Mouse (Mus musculus) heart, adult 11 months (tissue): ENCODE measurements around the gene Cpvl.
A peak's percentile ranks its signal among the peaks of the same experiment; 100 is the strongest.

Source experiments
- DNase-seq: peaks from one replicate; pipeline ENCODE4 v3.0.0; 2022

The Cpvl gene

DNA sequence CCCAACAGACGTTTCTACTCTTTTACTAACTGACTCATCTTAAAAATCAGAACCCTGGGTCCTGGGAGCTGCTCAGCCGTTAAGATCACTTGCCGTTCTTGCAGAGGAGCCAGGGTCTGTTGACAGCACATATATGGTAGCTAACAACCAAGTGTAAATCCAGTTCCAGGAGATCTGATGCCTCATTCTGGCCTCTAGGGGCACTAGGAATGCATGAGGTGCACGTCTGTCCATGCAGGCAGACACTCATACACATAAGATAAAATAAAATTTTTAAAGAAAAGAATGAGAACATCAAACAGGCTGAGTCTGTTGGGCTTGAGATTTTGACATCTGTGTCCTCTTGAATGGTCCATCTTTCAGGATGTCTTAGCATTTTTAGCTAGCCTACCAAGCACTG, 48.6 kb downstream of the Cpvl start:
- no peak for DNase-seq

DNA sequence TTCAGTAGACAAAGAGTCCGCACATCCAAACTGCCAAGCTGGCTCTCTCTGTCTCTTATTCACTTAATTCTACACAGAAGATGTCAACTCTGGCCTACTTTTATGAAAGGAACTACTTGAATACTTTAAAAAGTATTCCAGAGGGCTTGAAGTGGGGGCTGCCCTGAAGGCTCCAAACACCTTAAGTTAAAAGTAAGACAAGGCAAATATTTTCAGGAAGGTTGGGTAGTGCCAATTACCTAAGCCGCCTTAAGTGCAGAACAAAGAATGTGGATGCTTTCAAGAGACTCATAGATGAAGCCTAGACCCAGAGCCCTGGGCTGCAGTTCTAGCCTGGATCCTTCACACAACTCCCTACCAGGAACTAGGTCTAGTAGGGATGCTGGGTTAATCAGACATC, 52.3 kb downstream of the Cpvl start:
- no peak for DNase-seq

DNA sequence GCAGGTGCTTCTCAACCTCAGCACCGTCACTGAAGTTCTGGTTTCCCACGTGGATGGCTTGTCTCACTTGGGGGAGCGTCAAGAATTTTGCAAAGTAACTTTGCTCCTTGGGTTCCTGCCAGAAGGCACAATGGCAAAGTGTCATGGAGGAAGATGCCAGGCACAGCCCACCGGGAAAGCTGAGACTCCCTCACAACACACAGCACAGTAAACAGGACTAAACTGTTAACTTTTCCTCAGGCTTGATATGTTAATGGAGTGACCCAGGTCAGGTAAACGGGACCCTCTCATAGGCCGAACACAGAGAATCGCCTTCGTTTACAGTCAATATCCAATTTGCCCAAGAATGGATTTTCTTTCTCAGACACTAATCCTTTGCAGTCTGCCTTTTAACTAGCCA, 53.3 kb downstream of the Cpvl start:
- DNase-seq = no peak

DNA sequence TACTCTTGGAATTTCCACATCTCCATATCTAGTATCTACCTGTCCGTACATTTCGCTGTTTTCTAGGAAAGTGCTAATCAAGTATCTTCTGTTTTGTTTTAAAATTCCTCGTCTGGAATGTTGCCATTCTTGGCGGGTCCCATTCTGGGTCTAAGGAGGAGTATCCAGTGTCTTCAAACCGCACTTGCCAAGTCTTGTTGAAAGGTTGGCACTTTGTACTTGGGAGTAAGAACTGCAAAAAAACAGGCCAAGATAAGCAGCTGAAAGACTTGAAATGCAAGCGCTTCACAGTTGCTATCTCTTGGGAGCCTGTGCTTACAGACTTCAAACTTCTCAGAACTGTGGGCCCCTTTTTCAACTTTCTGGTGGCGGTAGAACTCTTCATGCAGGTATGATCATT, 58.4 kb downstream of the Cpvl start:
- peak; percentile 18 for DNase-seq

DNA sequence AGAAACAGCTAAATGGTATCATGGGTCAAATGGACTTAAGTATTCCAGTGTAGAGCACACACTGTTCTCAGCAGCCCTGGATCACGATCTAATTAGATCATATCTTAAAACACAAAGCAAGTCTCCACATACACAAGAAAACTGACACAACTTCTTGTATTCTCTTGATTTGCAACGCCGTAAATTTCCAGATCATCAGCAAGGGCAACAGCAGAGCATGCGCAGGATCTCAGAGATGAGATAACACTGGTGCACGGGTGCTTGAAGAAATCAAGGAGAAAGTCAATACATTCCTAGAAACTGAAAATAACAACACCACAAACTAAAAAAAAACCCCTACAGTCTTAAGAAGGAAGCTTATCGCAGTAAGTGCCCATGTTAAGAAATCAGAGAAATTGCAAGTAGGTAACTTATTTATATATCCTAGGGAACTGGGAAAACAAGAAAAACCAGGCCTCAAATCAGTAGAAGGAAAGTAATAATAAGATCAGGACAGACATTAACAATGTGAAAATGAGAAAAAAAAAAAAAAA, 61.4 kb downstream of the Cpvl start:
- DNase-seq = peak; percentile 53

DNA sequence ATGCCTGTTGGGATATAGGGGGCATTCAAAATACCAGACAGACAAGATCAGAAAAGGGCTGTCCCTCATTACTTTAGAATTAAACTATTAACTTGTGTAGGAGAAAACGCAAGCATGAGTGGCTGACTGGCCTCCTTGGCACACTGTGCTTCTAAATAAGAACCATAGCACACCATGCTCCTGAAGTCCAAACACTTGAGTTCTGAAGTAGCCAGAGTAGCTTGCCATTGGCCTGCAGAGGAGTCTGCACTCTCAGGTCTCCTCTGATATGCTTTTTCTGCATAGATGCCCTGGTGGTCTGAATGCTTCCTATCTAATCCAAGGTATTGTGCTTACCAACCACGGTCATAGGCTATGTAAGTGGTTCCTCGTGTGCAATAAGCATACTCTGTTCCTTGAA, 63.1 kb downstream of the Cpvl start:
- DNase-seq = peak; percentile 52

DNA sequence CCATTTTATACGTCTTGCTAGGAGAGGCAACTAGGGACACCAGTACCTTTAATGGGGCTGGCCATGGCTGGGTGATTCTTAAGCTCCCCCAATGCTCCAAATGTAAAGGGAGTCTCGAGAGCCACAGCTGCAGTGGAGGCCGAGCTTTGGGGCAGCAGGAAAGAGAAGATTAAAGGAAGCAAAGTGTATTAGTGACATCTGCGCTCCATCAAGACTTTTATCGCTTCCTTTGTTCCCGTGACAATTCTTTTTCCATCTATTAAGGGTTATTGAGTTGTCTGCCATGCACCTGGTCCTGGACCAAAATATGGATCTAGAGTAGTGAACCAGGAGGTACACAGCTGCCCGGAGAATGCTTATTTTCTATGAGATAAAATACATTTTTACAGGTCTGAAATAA, 65.3 kb downstream of the Cpvl start:
- peak; percentile 74 for DNase-seq

DNA sequence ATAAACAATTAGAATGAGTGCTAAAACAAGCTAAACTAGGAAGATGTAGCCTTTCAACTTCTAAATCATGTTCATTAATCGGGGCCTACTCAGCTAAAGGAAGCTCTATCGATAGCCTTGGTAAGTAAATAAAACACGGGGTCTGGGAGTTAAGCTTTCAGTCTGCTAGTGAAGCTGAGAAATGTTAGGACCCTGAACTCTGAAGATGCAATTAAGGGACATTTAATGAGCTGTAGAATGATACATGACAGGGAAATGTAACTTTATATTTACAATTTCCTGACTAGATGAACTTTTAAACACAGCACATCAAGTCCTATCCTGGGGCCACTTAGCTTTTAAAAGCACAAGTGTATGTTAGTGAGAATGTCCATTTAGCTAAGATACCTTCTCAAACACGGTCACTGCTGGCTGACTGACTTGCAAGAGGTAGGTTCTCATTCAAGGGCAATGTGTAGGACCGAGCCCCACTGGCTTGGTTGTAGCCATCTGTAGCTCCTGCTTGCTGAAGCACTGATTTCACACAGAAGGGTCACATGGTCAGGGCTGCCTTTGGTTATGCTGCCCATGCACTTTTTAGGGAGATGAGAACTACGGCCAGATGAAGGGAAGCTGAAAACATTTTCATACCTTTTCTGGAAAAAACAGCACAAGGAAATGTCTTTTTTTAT, 66.2 kb downstream of the Cpvl start:
- peak; percentile 41 for DNase-seq

DNA sequence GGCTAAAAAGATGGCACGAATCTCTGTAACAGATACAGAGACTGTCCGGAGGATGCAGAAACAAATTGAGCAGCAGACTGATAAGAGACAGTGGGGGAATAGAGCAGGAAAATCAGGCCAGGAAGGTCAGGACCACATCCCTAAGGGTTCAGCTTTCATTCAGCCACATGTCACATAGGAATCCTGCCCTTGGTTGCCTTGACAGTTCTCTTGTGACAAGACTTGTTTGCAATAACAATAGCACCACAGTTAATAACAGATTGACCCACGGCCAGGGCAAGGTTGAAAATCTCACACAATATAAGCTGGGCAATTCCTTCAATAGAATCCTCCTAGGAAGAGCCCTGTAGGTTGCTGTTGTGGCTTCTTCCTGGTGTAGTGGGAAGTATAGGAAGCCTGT, 68.5 kb downstream of the Cpvl start:
- peak; percentile 18 for DNase-seq

DNA sequence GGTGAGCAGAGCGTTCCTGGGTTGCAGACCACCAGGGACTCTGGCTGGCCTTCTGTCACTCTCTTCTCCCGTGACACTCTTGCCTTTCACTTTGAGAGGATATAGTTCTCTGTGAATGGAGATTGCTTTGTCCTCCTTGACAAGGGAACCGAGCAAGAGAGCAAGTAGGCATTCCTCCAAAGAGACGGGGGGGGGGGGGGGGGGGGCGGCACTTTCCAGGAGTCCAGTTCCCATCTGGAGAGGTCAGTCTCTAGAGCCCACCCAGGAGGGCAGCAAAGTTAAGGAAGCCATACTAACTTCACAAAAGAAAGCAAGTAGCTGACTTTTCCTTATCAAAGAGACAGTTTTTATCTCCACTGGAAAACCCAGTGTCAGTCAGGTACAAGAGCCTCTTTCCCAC, 69.0 kb downstream of the Cpvl start:
- peak; percentile 41 for DNase-seq

DNA sequence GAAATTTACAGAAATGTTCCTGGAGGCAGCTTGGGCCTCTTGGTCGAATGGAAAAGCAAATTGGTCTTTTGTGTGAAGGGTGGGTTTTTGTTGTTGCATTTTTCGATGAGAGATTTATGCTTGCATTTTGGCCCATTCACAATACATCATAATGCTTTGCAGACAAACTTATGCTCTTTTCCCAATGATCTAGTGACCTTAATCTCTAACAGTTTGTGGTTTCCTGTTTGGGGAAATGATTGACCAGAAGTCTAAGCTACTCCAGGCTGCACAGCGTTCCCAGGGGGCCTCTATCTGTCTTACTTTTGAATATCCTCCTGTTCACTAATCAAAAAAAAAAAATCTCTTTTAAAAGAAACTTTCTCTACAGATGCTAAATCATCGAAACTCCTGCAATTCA, 71.6 kb downstream of the Cpvl start:
- DNase-seq = peak; percentile 85

DNA sequence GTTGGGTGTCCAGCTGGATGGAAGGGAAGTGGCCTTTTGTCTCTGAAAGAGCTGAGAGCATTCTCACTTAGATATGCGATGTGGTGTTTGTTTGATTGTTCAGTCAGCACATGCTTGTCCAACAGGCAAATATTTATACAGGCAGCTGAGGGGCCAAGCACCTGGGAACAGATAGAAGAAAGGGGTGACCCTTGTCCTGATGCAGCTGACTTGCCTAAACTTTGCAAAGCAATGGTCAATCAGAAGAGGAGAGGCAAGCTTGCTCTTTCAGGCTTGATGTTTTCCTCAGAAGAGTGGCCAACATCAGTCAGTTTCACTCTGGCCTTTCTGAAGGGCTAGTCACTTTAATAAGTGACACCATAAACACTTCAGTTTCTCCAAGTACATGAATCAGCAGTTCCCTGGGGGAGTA, 72.4 kb downstream of the Cpvl start:
- DNase-seq = peak; percentile 83

DNA sequence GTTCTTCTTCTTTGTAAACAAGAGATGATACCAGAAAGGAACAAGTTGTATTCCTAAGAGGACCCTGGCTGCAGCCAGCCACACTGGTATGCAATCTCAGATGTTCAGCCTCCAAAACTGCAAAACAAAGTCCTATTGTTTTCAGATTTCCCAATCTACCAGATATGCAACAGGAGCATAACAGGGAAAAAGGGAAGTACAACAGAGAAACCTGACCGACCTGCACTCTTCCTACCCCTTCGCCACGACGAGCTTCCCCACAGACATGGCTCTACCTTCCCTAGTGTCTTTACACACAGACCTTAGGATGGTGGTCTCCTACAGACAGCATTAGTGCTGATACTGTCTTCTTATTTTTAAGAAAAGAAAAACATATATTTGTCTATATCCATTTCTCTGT, 72.9 kb downstream of the Cpvl start:
- DNase-seq = no peak

DNA sequence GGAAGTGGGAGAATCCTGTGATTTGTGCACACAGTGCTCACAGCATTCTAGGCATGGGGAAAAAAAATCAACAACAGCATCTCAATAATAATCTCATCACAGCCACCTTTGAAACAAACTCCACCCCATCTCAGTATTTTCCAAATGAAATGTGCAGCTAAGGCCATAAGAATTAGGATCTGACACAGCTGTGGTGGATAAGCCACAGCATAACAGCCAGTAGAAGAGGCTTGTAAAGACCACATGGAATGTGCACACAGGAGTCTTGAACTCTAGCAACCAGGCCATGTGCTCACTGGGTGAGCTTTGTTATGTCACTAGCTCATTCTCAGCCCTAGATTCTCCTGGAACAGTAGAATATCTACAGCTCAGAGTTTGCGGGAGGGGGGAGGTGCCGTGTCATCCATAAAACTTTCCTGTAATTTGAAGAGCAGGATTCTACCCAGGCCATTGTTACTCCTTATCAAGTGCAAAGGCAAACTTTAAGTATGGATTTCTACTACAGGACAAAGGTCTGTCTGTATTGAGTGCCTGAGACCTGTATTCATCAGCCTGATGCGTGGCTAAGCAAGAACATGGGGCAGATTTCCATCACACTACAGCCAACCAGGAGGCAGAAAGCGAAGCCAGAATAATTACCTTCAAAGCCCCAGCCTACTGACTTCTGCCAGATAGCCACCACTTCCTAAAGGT, 73.6 kb downstream of the Cpvl start:
- peak; percentile 16 for DNase-seq

DNA sequence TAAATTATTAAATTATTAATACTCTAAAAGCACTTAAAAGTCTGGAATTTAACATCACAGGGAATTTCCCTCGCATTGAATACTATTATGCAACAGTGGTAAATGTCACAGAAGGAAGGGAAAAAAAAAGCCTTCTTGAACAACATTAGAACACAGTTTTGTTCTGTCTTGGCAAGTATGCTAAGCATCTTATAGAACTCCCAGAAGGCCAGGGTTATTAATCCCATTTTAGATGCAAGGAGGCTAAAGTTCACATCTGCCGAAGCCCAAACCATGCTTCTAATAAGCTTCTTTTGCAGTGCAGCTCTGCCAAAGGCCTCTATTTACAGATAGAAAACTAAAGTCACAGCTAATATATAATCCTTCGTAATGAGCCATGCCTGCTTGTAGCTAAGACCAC, 74.3 kb downstream of the Cpvl start:
- no peak for DNase-seq

DNA sequence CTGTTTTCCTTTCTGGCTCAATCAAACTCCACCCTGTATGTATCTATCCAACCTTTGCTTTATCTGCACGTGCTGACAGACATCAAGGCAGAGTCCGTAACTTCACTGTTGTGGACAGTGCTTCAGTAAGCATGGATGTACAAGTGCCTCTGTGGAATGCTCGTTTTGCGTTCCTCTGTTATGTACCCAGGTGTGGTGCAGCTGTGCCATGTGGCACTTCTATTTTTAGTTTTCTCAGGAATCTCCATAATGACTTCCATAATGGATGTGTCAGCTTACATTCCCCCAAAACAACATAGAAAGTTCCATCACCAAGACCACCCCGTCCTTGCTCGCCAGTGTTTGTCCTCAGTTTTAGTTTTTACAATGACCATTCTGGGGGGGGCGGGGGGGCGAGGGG, 76.7 kb downstream of the Cpvl start:
- DNase-seq = peak; percentile 13

DNA sequence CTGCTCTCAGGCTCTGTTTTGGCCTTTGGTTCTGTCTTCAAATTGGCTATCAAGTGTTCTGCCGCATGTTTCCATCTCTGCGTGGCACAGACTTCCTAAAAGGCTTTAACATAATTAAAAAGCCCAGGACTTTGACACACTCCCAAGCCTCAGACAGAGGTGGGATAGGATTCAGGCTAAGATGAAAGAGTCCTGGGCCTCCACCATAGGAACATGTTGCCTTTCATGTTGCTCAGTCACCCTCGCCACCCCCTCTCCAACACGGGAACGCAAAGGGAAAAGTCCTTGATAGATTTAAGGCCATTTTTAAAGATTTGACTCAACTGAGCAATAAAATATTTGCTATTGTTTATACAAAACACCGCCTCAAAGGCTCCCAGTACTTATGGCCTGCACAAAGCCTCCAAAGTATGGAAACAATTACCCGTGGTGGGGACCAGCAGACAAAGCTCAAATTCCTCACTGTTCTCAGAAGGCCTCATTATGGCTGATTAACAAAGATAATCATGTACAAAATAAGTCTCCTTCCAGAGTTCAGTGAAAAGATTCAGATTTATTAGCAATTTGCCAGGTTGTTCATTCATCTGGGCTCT, 80.5 kb downstream of the Cpvl start:
- peak; percentile 49 for DNase-seq

DNA sequence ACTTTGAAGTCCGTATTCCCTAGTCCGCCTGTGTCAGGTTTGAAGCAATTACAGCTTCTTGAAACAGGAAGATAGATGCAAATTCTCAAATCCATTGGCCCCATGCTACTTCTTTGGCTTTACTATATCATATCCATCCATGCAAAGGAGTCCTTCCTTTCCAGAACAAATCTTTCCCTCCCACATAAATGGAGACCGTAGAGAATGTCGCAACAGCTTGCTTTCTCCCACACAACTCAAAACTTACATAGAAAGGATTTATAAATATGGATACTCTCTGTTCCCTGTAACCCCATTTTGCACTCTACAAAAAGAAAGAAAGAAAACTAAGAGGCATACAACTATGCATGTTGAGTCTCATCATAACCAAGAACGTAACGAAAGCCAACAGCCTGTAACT, 81.3 kb downstream of the Cpvl start:
- DNase-seq = peak; percentile 48

DNA sequence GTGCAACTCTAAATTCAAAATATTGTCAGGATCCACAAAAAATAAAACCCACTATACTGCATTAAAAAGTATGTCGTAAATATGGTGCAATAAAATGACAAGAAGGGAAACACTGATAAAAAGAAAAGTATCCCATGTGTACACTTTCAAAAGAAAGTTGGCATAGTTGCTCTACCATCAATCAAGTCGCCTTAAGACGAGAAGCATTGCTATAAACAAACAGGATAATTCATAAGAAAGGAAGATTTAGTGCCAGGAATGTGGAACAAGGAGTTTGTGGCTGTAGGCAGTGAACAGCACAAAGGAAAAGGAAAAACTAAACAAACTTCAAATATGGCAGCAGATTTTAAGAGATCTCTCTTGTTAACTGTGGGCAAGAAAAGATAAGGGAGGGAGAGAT, 84.7 kb downstream of the Cpvl start:
- DNase-seq = no peak

DNA sequence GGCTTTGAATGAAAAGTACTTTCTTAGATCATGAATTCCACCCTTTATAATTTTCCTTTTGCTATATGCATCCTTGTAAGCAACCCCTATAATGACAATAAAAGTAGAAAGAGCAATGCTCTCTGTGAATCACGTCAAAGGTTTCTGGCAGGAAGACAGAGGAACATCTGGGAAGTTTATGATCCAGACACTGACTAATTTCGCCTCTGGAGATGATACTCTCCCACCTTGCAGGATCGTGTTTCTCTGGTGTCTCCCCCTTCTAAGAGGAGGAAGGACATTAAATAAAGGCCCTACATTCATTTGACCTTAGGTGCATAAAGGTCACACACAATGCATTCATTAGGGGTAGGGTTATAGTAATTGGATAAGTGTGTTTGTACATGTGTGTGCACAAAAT, 87.4 kb downstream of the Cpvl start:
- DNase-seq = peak; percentile 2

DNA sequence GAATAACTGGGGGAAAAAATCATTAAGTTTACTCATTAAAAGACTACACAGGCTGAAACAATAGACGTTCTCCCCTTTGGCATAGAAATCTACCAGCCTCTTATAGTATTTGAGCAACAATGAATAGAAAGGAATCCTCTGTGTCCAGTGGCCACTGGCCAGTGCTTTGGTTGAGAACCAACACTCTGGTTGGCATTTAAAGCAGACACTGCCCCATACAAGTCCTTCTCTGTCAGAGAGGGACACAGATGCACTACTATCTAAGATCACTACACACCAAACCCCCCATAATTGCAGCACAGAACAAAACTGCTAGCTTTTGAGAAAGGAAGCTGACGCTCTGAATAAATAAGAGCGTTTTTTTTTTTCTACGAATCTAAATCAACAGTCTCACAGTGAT, 93.5 kb downstream of the Cpvl start:
- peak; percentile 61 for DNase-seq

DNA sequence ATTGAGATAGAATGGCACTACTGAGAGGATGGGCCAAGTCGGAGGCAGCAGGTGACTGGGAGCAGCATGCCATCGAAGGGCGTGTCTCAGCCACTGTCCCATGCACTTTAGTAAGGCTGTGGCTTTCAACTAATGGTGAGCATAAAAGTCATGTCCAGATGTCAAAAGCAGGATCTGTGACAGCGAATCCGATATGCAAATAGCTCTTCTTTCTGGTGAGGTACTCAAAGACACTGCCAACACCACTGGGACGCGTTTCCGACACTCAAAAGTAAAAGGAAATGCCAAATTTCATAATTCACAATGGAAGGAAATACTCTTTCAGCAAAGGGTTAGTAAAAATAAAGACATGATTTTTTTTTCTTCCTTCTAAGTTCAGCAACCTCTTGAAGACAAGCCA, 94.0 kb downstream of the Cpvl start:
- peak; percentile 90 for DNase-seq

DNA sequence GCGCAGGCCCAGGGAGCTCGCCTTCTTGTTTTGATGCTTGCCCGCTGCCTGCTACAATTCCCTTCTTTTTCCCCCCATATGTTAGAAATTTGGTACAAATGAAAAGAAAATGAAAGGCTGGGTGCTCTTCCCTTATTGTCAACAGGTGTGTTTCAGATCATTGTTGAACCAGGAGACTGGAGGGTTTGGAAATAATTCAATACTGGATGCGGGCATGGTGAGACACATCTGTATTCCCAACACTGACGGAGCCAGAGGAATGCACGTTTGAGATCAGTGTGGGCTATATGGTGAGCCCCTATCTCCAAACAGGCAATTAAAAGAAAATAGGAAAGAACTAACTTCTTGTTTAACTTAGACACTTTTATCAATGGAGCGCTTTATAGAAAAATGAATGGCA, 95.1 kb downstream of the Cpvl start:
- peak; percentile 78 for DNase-seq

DNA sequence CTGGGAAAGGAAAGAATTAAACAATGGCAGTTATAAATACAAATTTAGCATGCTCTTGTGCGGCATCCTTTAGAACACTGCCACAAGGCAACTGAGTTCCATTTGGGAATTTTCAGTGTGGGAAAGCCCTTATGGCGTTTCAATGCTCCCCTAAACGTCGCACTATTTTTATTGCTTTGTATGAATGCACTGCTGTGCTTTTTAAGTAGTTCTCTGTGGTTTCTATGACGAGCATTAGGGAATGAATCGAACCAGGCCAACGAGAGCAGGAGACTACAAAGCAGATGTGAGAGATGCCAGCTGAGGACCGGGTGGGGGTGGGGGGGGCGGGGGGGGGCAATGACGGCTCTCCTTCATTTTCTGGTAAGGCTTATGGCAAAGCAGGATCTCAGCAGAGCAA, 96.8 kb downstream of the Cpvl start:
- DNase-seq = no peak
